Mouse (Mus musculus) neural tube, embryonic 14.5 days (tissue): ENCODE measurements at regions not wholly inside any gene's neighbourhood (a gene's known extent, or its start where the extent isn't known, plus 50 kb on each side); places are given as distances from the start of the nearest gene placed in this dataset.

Experiments used
- ATAC-seq: fragments of 200-750 bp; cut with Nextera tagmentation; 2 replicates; pipeline ENCODE4 v1.8.0; 2017; ENCODE audit warnings: low read depth, mild to moderate bottlenecking, moderate TSS enrichment, moderate library complexity
- H3K27ac ChIP-seq: fragments of 300-500 bp; sonication (generic); 2 replicates; pipeline ENCODE4 v1.5.1; 2014; ENCODE audit warnings: low read depth, mild to moderate bottlenecking, control low read depth, low read length, moderate library complexity, mixed read lengths
- H3K27me3 ChIP-seq: fragments of 300-500 bp; sonication (generic); 2 replicates; pipeline ENCODE4 v1.6.1; 2014; ENCODE audit warnings: low read length; ENCODE audit not compliant: control insufficient read depth, insufficient read depth
- H3K36me3 ChIP-seq: fragments of 300-500 bp; sonication (generic); 2 replicates; pipeline ENCODE4 v1.6.1; 2014; ENCODE audit warnings: low read length, mixed read lengths; ENCODE audit not compliant: control insufficient read depth, insufficient read depth
- H3K4me1 ChIP-seq: fragments of 300-500 bp; sonication (generic); 2 replicates; pipeline ENCODE4 v1.6.1; 2014; ENCODE audit warnings: low read length; ENCODE audit not compliant: control insufficient read depth, insufficient read depth
- H3K4me2 ChIP-seq: fragments of 300-500 bp; sonication (generic); 2 replicates; pipeline ENCODE4 v1.6.1; 2014; ENCODE audit warnings: mild to moderate bottlenecking, low read depth, low read length, control low read depth
- H3K4me3 ChIP-seq: fragments of 300-500 bp; sonication (generic); 2 replicates; pipeline ENCODE4 v1.5.1; 2014; ENCODE audit warnings: low read depth, low read length, control low read depth, mixed read lengths
- H3K9ac ChIP-seq: fragments of 300-500 bp; sonication (generic); replicated peaks from 2 replicates; pipeline ENCODE4 v1.6.1; 2014; ENCODE audit warnings: low read depth, mild to moderate bottlenecking, control low read depth, low read length, mixed read lengths
- H3K9me3 ChIP-seq: fragments of 300-500 bp; sonication (generic); 2 replicates; pipeline ENCODE4 v1.6.1; 2016; ENCODE audit warnings: low read length; ENCODE audit not compliant: control insufficient read depth
- WGBS: fragments of 180-500 bp; shearing (Covaris S2); extraction: QIAGEN DNeasy Blood & Tissue Kit; methylation state at CpG from one replicate; pipeline ENCODE4 v1.1.7; 2014; 5-methylcytosine and 5-hydroxymethylcytosine counted together

DNA sequence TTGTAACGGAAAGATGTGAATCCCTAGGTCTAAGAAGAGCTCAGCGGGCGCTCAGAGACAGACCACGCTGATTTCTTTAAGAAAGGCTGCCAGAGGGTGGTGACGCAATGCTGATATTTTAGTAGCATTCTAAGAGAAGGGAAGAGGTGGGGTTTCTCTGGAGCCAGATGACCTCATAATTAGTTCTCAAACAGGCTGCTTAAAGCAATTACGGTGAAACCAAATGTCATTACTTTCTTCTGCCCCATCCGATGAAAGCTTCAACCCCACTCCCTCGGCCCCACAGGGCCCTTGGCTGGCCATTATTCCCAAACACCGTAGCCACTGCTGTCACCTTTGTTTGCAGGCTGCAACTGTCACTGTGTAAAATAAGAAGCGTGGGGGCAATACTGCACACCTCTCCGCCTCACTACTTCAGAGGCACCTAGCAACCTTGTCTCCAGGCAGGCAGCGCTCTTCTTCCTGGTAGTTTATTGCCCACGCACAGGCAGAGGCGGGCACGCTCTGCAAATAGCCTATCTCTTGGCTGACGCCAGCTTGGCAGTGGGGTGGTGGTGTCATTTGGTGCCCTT, 50.6 kb upstream of the Btg3 start:
- H3K27me3 ChIP-seq = no peaks in the 10 kb centered on the region
- no peaks in the 10 kb centered on the region for H3K9me3 ChIP-seq
- peak overlapping the region; percentile 11; the same call in 1 of the 2 replicates for H3K4me3 ChIP-seq
- H3K9ac ChIP-seq = peak overlapping the region; percentile 18; the same call in 1 of the 2 replicates
- peak; percentile 80 for ATAC-seq
- H3K36me3 ChIP-seq = no peaks in the 10 kb centered on the region
- peaks cover 5% of the 10 kb centered on the region; the same call in 1 of the 2 replicates for H3K4me1 ChIP-seq
- H3K4me2 ChIP-seq = peak overlapping the region; percentile 47
- WGBS = 17% methylated on average over 16 of the region's 16 CpGs
- H3K27ac ChIP-seq = no peak overlapping the region
